Mouse (Mus musculus) CH12.LX (cell line): ENCODE results near the gene Vmo1. TPM values are rescaled to one million over a fixed set of nuclear protein-coding genes. Genes with fewer than 3 reads are reported as not detected.
A peak's percentile ranks its signal among the peaks of the same experiment; 100 is the strongest.

Experiments
- DNase-seq: peaks from one replicate; pipeline ENCODE4 v3.0.0-alpha.2; 2013; ENCODE audit errors: extremely low read depth
- H3K27ac ChIP-seq: 2 replicates; pipeline ENCODE4 v1.5.1; 2012; ENCODE audit warnings: low read depth, mild to moderate bottlenecking, control low read depth, moderate library complexity; ENCODE audit not compliant: insufficient read depth
- H3K27me3 ChIP-seq: replicated peaks from 2 replicates; pipeline ENCODE3; 2012; ENCODE audit warnings: inconsistent platforms
- H3K36me3 ChIP-seq, 2 experiments: replicated peaks in 1 of 2; 2 replicates each; pipeline versions ENCODE3 to v1.6.1; 2012; ENCODE audit warnings: inconsistent platforms in 1 of 2, low read length in 1 of 2, mild to moderate bottlenecking in 1 of 2, mixed read lengths in 1 of 2, moderate library complexity in 1 of 2; ENCODE audit not compliant: control insufficient read depth in 1 of 2, insufficient read depth in 1 of 2
- H3K4me1 ChIP-seq, 2 experiments: 2 replicates each; pipeline ENCODE4 v1.6.1; 2012; ENCODE audit warnings: inconsistent platforms in 1 of 2, moderate library complexity in 1 of 2; ENCODE audit not compliant: insufficient read depth in 2 of 2, control insufficient read depth in 1 of 2
- H3K4me2 ChIP-seq: 2 replicates; pipeline ENCODE4 v1.6.1; 2012; ENCODE audit warnings: low read depth, mild to moderate bottlenecking, control low read depth; ENCODE audit not compliant: poor library complexity, insufficient read depth, severe bottlenecking
- H3K4me3 ChIP-seq, 3 experiments: fragments of 150-350 bp in 1 of 3; sonication (generic) in 1 of 3; replicated peaks in 1 of 3; 2 replicates each; pipeline versions ENCODE3 to v1.5.1; 2011 to 2012; ENCODE audit warnings: low read depth in 2 of 3, low read length in 2 of 3, mild to moderate bottlenecking in 2 of 3, moderate library complexity in 2 of 3, control low read depth in 1 of 3, improper control_type of control experiment in 1 of 3, inconsistent platforms in 1 of 3, mixed read lengths in 1 of 3; ENCODE audit not compliant: poor library complexity in 1 of 3
- H3K79me2 ChIP-seq: replicated peaks from 2 replicates; pipeline ENCODE4 v1.6.1; 2012; ENCODE audit warnings: mild to moderate bottlenecking, moderate library complexity; ENCODE audit not compliant: control insufficient read depth, poor library complexity, insufficient read depth, severe bottlenecking; ENCODE audit errors: extremely low read depth
- H3K9ac ChIP-seq: 2 replicates; pipeline ENCODE4 v1.6.1; 2012; ENCODE audit warnings: low read depth, mild to moderate bottlenecking, control low read depth, moderate library complexity; ENCODE audit not compliant: insufficient read depth
- H3K9me3 ChIP-seq: replicated peaks from 2 replicates; pipeline ENCODE3; 2012; ENCODE audit warnings: low read length, inconsistent platforms, mixed read lengths
- BHLHE40 ChIP-seq: IDR thresholded peaks from 2 replicates; pipeline ENCODE4 v1.6.1; 2011; ENCODE audit warnings: mild to moderate bottlenecking, low read depth, low read length, improper control_type of control experiment
- CHD2 ChIP-seq: IDR thresholded peaks from 2 replicates; pipeline ENCODE4 v1.6.1; 2011; ENCODE audit warnings: low read length, improper control_type of control experiment
- HCFC1 ChIP-seq: IDR thresholded peaks from 2 replicates; pipeline ENCODE4 v1.6.1; 2012; ENCODE audit warnings: low read depth, mild to moderate bottlenecking, inconsistent platforms, low read length, improper control_type of control experiment
- JUN ChIP-seq: IDR thresholded peaks from 2 replicates; pipeline ENCODE4 v1.6.1; 2011; ENCODE audit warnings: low read depth, mild to moderate bottlenecking, low read length, improper control_type of control experiment, moderate library complexity; ENCODE audit not compliant: insufficient read depth
- KAT2A ChIP-seq: IDR thresholded peaks from 2 replicates; pipeline ENCODE4 v1.6.1; 2012; ENCODE audit warnings: low read length, improper control_type of control experiment, inconsistent platforms; ENCODE audit not compliant: insufficient replicate concordance
- MAFK ChIP-seq: IDR thresholded peaks from 2 replicates; pipeline ENCODE4 v1.6.1; 2011; ENCODE audit warnings: low read length, improper control_type of control experiment; ENCODE audit not compliant: insufficient replicate concordance
- MAX ChIP-seq: IDR thresholded peaks from 2 replicates; pipeline ENCODE4 v1.6.1; 2011; ENCODE audit warnings: low read length, improper control_type of control experiment
- MAZ ChIP-seq: IDR thresholded peaks from 2 replicates; pipeline ENCODE4 v1.6.1; 2012; ENCODE audit warnings: low read depth, mild to moderate bottlenecking, inconsistent platforms, low read length, improper control_type of control experiment, moderate library complexity
- MEF2A ChIP-seq: IDR thresholded peaks from 2 replicates; pipeline ENCODE4 v1.6.1; 2014; ENCODE audit warnings: low read depth, mild to moderate bottlenecking, inconsistent platforms, low read length, improper control_type of control experiment, borderline replicate concordance
- MXI1 ChIP-seq: IDR thresholded peaks from 2 replicates; pipeline ENCODE4 v1.6.1; 2011; ENCODE audit warnings: mild to moderate bottlenecking, low read depth, low read length, improper control_type of control experiment
- NELFE ChIP-seq: IDR thresholded peaks from 2 replicates; pipeline ENCODE4 v1.6.1; 2011; ENCODE audit warnings: low read depth, low read length, improper control_type of control experiment
- NRF1 ChIP-seq: IDR thresholded peaks from 2 replicates; pipeline ENCODE4 v1.6.1; 2014; ENCODE audit warnings: low read depth, mild to moderate bottlenecking, inconsistent platforms, low read length, improper control_type of control experiment, moderate library complexity
- POLR2AphosphoS2 ChIP-seq: IDR thresholded peaks from 2 replicates; pipeline ENCODE4 v1.6.1; 2011; ENCODE audit warnings: low read depth, low read length, improper control_type of control experiment
- RAD21 ChIP-seq: IDR thresholded peaks from 2 replicates; pipeline ENCODE4 v1.6.1; 2011; ENCODE audit warnings: low read depth, mild to moderate bottlenecking, low read length, improper control_type of control experiment, moderate library complexity
- SIN3A ChIP-seq: IDR thresholded peaks from 2 replicates; pipeline ENCODE4 v1.6.1; 2012; ENCODE audit warnings: low read length, improper control_type of control experiment, inconsistent platforms
- TBP ChIP-seq: conservative IDR thresholded peaks from 2 replicates; pipeline ENCODE4 v1.6.1; 2011; ENCODE audit warnings: low read depth, low read length, improper control_type of control experiment
- UBTF ChIP-seq: IDR thresholded peaks from 2 replicates; pipeline ENCODE4 v1.6.1; 2012; ENCODE audit warnings: low read depth, mild to moderate bottlenecking, inconsistent platforms, low read length, improper control_type of control experiment, moderate library complexity
- USF2 ChIP-seq: conservative IDR thresholded peaks from 2 replicates; pipeline ENCODE4 v1.6.1; 2011; ENCODE audit warnings: low read depth, low read length, improper control_type of control experiment
- ZKSCAN1 ChIP-seq: IDR thresholded peaks from 2 replicates; pipeline ENCODE4 v1.6.1; 2012; ENCODE audit warnings: low read depth, inconsistent platforms, low read length, improper control_type of control experiment, borderline replicate concordance
- ZNF384 ChIP-seq: IDR thresholded peaks from 2 replicates; pipeline ENCODE4 v1.6.1; 2012; ENCODE audit warnings: low read depth, low read length, improper control_type of control experiment, inconsistent platforms
- dilution Hi-C: fragments of 300-500 bp; cut with MboI; formaldehyde crosslinking; loops from 2 replicates; pipeline ENCODE4 v1.14.3; 2020; ENCODE audit warnings: low sequenced_read_pairs; ENCODE audit not compliant: extremely low pct_unique_long_range_greater_than_20kb, extremely low pct_ligation_motif_present
- in situ Hi-C: fragments of 300-500 bp; cut with MboI; formaldehyde crosslinking; loops from 3 replicates; pipeline ENCODE4 v1.14.3; 2019; ENCODE audit warnings: low sequenced_read_pairs, low pct_ligation_motif_present, low pct_unique_long_range_greater_than_20kb, mixed read lengths
- polyA plus RNA-seq: library from polyadenylated mRNA; unstranded; fragments of >175 nt; gene quantifications from 2 replicates; pipeline ENCODE4 v1.2.1, GENCODE M21; 2012; ENCODE audit warnings: low read depth; ENCODE audit not compliant: insufficient read length
- total RNA-seq, 2 experiments: library from RNA; depleted of rRNA; stranded (reverse); fragments of 300-350 nt in 1 of 2; fragments of >200 nt in 1 of 2; gene quantifications; 2 replicates each; pipeline ENCODE4 v1.2.3; 2012 to 2014

The Vmo1 gene
- total and polyA plus RNA-seq, 3 experiments: 0.36 to 0.70 TPM; not detected in 1

DNA sequence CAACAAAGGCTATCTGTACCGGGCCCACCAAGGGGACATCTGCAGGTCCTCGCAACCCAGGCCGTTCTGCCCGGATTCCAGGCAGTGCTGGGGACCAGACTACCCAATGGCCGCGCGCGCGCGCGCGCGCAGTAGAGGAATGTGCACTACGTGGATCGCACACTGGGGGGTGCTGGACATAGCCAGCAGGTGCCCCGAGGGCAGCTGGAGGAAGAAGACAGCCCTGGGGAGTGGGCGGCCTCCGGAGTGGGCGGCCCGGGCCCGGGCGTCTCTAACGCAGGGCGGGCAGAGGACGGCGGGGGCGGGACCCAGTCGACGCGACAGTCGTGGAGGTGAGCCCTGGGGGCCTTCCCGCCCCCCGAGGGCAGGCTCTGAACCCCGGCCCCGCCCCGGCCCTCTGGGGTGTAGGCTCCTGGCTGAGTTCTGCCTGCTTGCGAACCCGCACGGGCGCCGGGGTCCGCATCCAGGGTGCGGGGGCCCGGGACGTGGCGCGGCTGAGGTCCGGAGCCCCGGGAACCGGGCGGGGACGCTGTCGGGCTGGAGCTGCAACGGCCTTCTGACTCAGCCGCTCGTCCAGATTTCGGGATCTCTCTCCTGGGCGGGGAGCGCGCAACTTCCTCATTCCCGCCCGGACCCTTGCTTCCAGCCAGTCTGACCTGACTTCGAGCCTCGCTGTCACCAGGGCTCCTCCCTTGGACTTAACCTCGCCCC lies 25.6 kb upstream of the Vmo1 start, which contains the start of gene Pld2 (continued):
- TF ChIP-seq KAT2A (no peak), MXI1 (0 out of 2 replicates have a peak, but pooled peaks have one; percentile 19), MAZ (no peak; the same call in 1 of the 2 replicates), HCFC1 (peak; percentile 53), POLR2AphosphoS2 (no peak), ZKSCAN1 (no peak), MAFK (no peak), ZNF384 (no peak), JUN (no peak), SIN3A (no peak), USF2 (no peak), TBP (no peak), NRF1 (peak; percentile 88)

DNA sequence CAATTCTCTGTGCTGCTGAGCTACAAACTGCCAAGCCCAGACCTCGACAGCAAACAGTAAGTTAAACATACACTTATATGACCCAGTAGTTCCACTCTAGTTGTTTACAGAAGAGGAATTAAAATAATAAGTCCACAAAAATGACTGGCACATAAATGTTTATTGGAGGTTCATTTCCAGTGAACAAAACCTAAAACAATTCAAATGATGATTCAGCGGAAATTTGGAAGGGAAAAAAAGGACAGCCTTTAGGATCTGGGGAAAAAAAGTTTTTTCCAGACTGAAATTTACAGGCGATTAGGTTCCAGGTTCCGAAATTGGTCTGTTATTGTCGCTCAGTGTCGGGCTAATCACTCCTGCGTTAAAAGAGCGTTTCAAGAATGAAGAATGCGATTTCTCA lies 25.0 kb upstream of the Vmo1 start:
- in situ Hi-C loops (no loop called here), dilution Hi-C loops (no loop called here)
- Histone ChIP-seq H3K79me2 (no peaks in the 10 kb centered on the region), H3K27me3 (no peaks in the 10 kb centered on the region), H3K36me3 (peaks cover 0 to 7% of the 10 kb centered on the region in 2 experiments), H3K9ac (peak overlapping the region; percentile 62), H3K4me2 (peak overlapping the region; percentile 66; the same call in 1 of the 2 replicates), H3K27ac (no peak overlapping the region), H3K9me3 (no peaks in the 10 kb centered on the region), H3K4me1 (peaks cover 0 to 22% of the 10 kb centered on the region in 2 experiments; a peak in 2 of 4 replicates), H3K4me3 (peak overlapping the region; percentile 53 to 71 (median 57))
- no peak for TF ChIP-seq HCFC1
- TF ChIP-seq SIN3A: 0 out of 2 replicates have a peak, but pooled peaks have one; percentile 7
- no peak for TF ChIP-seq JUN
- peak; percentile 94 for TF ChIP-seq MAFK
- no peak for TF ChIP-seq POLR2AphosphoS2
- no peak for TF ChIP-seq UBTF
- no peak for DNase-seq

DNA sequence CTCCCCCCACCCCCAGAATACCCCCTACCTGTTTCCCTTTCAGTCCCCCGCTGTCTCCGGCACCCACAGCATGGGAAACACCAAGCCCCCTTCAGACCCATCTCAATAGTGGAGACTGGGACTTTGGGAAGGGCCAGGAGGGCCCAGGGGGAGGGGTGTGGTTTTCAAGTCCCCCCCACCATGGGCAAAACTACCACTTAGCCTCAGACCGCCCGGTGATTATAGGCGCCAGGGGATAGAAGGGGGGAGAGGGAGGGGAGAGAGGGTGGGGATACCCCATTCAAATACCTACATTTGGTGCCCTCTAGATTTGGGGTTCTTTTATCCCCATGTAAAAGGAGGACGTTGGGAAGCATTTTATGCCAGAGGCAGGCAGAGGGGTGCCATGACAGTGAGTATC lies 18.4 kb upstream of the Vmo1 start, which contains the start of gene Gm40193:
Gene Gm40193, minus strand, starts transcription at position 101 of the 400 bp plus-strand sequence.
- H3K4me1 ChIP-seq: peaks cover 3 to 40% of the 10 kb centered on the region in 2 experiments; a peak in 2 of 4 replicates
- H3K9me3 ChIP-seq: no peaks in the 10 kb centered on the region
- no peak within 1 kb of the TSS for H3K9ac ChIP-seq
- no peak within 1 kb of the TSS for H3K27ac ChIP-seq
- H3K36me3 ChIP-seq: peaks cover 9 to 19% of the 10 kb centered on the region in 2 experiments
- no peaks in the 10 kb centered on the region for H3K27me3 ChIP-seq
- H3K4me2 ChIP-seq: no peak within 1 kb of the TSS
- H3K4me3 ChIP-seq: no peak within 1 kb of the TSS
- in situ Hi-C loops (no loop called here), dilution Hi-C loops (no loop called here)
- TF ChIP-seq CHD2: no peak
- TF ChIP-seq TBP: no peak
- no peak for TF ChIP-seq NELFE
- no peak for TF ChIP-seq USF2
- no peak for TF ChIP-seq BHLHE40
- no peak for TF ChIP-seq MAFK
- TF ChIP-seq SIN3A: no peak
- no peak for TF ChIP-seq POLR2AphosphoS2
- no peak for TF ChIP-seq MAX
- TF ChIP-seq MEF2A: no peak
- no peak for TF ChIP-seq RAD21
- no peaks in the 10 kb centered on the region for H3K79me2 ChIP-seq
- DNase-seq: no peak
